Mouse (Mus musculus) kidney, postnatal 0 days (tissue): Measurements from ENCODE around the gene B4galt3. TPM values are rescaled to one million over a fixed set of nuclear protein-coding genes. Genes with fewer than 3 reads are reported as not detected.
"Not testable (repeated sequence)": the region's sequence is repeated elsewhere in the genome, so short reads cannot be mapped to it uniquely, and the experiment has no call there.

ENCODE experiments used
- ATAC-seq: fragments of 200-750 bp; cut with Nextera tagmentation; replicated peaks from 2 replicates; pipeline ENCODE4 v1.8.0; 2017; ENCODE audit warnings: low read depth, moderate number of reproducible peaks, moderate TSS enrichment, moderate library complexity; ENCODE audit not compliant: low FRiP score
- DNase-seq: peaks from one replicate; pipeline ENCODE4 v3.0.0-alpha.2; 2016; ENCODE audit warnings: low spot score
- H3K27ac ChIP-seq: fragments of 300-500 bp; sonication (generic); 2 replicates; pipeline ENCODE4 v1.5.1; 2014; ENCODE audit warnings: mild to moderate bottlenecking
- H3K27me3 ChIP-seq: fragments of 300-500 bp; sonication (generic); 2 replicates; pipeline ENCODE4 v1.6.1; 2014; ENCODE audit warnings: low read length, mixed read lengths; ENCODE audit not compliant: insufficient read depth
- H3K36me3 ChIP-seq: fragments of 300-500 bp; sonication (generic); 2 replicates; pipeline ENCODE4 v1.6.1; 2014; ENCODE audit warnings: low read length, mixed read lengths; ENCODE audit not compliant: insufficient read depth
- H3K4me1 ChIP-seq: fragments of 300-500 bp; sonication (generic); replicated peaks from 2 replicates; pipeline ENCODE4 v1.6.1; 2014; ENCODE audit warnings: antibody characterized with exemption, low read length, mixed read lengths; ENCODE audit not compliant: insufficient read depth
- H3K4me2 ChIP-seq: fragments of 300-500 bp; sonication (generic); 2 replicates; pipeline ENCODE4 v1.6.1; 2014; ENCODE audit warnings: mild to moderate bottlenecking, low read length, moderate library complexity, mixed read lengths
- H3K4me3 ChIP-seq: fragments of 300-500 bp; sonication (generic); replicated peaks from 2 replicates; pipeline ENCODE4 v1.5.1; 2014; ENCODE audit warnings: low read depth, low read length
- H3K9ac ChIP-seq: fragments of 300-500 bp; sonication (generic); 2 replicates; pipeline ENCODE4 v1.6.1; 2014; ENCODE audit warnings: low read depth, low read length
- H3K9me3 ChIP-seq: fragments of 300-500 bp; sonication (generic); replicated peaks from 2 replicates; pipeline ENCODE4 v1.6.1; 2016; ENCODE audit warnings: low read length, inconsistent platforms, mixed read lengths
- CTCF ChIP-seq: IDR thresholded peaks from 2 replicates; pipeline ENCODE4 v1.5.1; 2016; ENCODE audit warnings: antibody characterized with exemption, low read depth, mild to moderate bottlenecking, moderate library complexity
- WGBS: fragments of 180-500 bp; shearing (Covaris S2); extraction: QIAGEN DNeasy Blood & Tissue Kit; methylation state at CpG from one replicate; pipeline ENCODE4 v1.1.7; 2014; 5-methylcytosine and 5-hydroxymethylcytosine counted together
- polyA plus RNA-seq: library from polyadenylated mRNA; unstranded; fragments of >200 nt; fragmentation: Nextera tagmentation; extraction: Ambion mirVana; gene quantifications from 2 replicates; pipeline ENCODE4 v1.2.1, GENCODE M21; 2015

B4galt3 gene
- polyA plus RNA-seq, 1 experiment from 2014 or later = 63.9 TPM

DNA sequence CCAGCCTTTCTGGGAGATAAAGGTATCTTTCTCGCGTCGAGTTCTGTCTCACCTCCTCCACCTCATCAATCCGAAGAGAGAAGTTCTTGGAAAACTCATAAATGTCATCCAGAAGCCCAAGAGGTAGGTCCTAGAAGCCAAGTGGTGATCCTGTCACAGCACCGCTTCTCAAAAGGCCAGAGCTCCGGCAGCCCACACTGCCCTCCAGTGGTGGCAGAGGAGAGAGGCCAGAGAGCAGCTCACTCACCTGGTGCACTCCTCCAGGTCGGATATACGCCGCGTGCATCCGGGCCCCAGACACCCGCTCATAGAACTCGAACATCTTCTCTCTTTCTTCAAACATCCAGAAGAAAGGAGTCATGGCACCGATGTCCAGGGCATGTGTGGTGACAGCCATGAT is 31.7 kb upstream of the B4galt3 start:
- TF ChIP-seq CTCF = peak; percentile 84
- ATAC-seq = no peak
- WGBS = 67% methylated on average over 14 of the region's 14 CpGs

DNA sequence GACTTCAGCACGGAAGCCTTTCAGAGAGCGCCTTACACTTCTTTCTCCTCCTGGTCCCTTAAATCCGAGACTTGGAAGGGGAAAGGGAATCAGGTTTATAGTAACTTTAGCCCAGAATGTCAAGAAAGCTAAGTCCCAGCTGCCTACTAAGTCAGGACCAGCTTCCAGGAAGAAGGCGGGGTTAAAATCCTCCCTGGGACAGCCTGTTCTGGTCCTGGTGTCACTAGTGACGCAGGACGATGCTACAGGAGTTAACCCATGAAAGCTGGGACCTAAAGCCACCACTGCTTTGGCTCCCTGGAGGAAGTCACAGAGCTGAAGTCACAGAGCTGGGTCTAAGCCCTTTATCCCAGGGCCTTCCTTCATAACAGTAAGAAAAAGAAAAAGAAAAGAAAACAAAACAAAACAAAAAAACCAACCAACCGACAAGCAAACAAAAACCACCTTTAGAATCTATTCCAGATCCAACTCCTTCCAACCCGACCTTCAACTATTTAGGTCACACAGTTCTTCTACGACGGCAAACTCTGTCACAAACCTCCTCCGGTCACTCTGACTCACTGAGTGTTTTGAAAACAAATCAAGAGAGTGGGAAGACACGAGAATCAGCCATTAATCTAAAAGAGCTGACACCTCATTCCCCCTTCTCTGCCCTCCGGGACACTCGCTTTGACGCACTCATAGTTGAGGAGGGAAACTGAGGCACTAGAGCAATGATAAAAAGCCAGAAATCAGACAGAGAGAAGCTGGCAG is 30.0 kb upstream of the B4galt3 start:
- peak overlapping the region; percentile 71 for H3K27ac ChIP-seq
- ATAC-seq (0 out of 2 replicates have a peak, but pooled peaks have one; percentile 41), DNase-seq (peak; percentile 89)
- H3K9me3 ChIP-seq = no peaks in the 10 kb centered on the region
- H3K36me3 ChIP-seq = peaks cover 60% of the 10 kb centered on the region
- 42% methylated on average over 15 of the region's 15 CpGs for WGBS
- no peak overlapping the region for H3K4me3 ChIP-seq
- H3K4me1 ChIP-seq = 0 out of 2 replicates have a peak, but pooled peaks cover 3% of the 10 kb centered on the region
- no peak overlapping the region; the same call in 1 of the 2 replicates for H3K4me2 ChIP-seq
- TF ChIP-seq CTCF = no peak
- no peak overlapping the region for H3K9ac ChIP-seq
- no peaks in the 10 kb centered on the region for H3K27me3 ChIP-seq

More for the DNA sequence above, 31.7 kb upstream of the B4galt3 start:
- Histone ChIP-seq H3K4me3 (no peak overlapping the region), H3K4me2 (no peak overlapping the region), H3K27ac (no peak overlapping the region), H3K36me3 (peaks cover 75% of the 10 kb centered on the region), H3K9ac (no peak overlapping the region), H3K4me1 (0 out of 2 replicates have a peak, but pooled peaks cover 3% of the 10 kb centered on the region), H3K9me3 (no peaks in the 10 kb centered on the region), H3K27me3 (no peaks in the 10 kb centered on the region)
- DNase-seq = peak; percentile 54

DNA sequence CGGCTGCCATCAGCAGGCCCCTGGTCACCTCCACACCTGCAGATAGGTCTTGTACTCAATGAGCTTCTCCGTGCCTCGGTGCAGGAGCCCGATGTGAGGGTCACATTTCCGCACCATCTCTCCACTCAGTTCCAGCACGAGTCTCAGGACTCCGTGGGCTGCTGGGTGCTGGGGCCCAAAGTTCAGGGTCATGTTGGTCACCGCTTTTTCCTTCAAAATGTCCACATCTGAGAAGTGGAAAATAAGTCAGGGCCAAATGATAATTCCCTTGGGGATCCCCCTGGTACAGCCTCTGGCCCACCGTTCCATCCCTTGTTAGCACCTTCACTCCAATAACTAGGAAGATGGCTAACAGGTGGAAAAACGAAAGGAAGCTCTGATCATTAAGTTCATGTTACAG is 29.2 kb upstream of the B4galt3 start:
- H3K27ac ChIP-seq = peak overlapping the region; percentile 71
- H3K36me3 ChIP-seq = peaks cover 59% of the 10 kb centered on the region
- DNase-seq (no peak), ATAC-seq (no peak)
- 78% methylated on average over 10 of the region's 10 CpGs for WGBS
- H3K4me2 ChIP-seq = no peak overlapping the region
- H3K4me3 ChIP-seq = no peak overlapping the region
- no peak overlapping the region for H3K9ac ChIP-seq
- H3K27me3 ChIP-seq = no peaks in the 10 kb centered on the region
- peaks cover 7% of the 10 kb centered on the region for H3K4me1 ChIP-seq
- no peaks in the 10 kb centered on the region for H3K9me3 ChIP-seq
- TF ChIP-seq CTCF = no peak

DNA sequence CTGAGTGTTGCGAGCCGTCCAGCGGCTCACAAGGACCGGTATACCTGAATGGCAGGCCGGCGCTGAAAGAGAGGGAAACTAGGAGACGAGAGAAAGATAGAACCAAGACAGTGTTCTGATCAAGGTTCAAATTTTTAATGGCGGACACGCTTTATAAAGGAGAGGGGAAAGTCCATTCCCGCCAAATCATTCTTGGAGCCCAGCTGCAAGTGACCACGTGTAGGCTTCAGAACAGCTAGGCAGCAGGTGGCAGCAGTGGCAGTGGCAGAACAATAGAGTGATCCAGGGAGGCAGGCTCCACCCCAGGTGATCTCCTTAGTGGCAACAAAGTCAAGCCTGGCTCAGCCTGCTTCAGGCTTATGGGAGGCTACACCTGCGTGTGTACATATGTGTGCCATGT is 28.2 kb upstream of the B4galt3 start:
- not testable (repeated sequence) for H3K27ac ChIP-seq, ATAC-seq, H3K9me3 ChIP-seq, DNase-seq, H3K4me3 ChIP-seq, H3K4me2 ChIP-seq, H3K9ac ChIP-seq, H3K27me3 ChIP-seq
- peaks cover 52% of the 10 kb centered on the region for H3K36me3 ChIP-seq
- peak; percentile 33; the same call in 1 of the 2 replicates for TF ChIP-seq CTCF
- peaks cover 11% of the 10 kb centered on the region for H3K4me1 ChIP-seq
- WGBS = 85% methylated on average over 12 of the region's 12 CpGs

DNA sequence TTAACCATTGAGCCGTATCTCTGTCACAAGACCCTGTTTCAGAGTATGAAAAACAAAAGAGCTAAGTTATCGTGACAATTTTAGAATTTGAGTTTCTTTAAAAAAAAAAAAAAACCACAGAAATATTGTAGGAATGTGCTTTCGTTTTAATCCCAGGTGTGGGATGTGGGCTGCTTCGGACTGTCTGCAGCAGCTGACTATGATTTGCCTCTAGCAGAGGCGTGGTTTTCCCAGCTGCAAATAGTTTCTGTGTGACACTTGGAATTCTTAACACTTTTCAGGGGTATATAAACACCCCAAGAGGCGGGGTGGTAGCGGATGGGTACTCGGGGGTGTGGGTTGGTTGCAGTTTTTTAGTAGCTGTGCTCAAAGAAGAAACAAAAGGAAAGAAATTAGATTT is 24.8 kb upstream of the B4galt3 start:
- WGBS = 86% methylated on average over 8 of the region's 8 CpGs
- H3K4me2 ChIP-seq = no peak overlapping the region
- TF ChIP-seq CTCF = no peak

DNA sequence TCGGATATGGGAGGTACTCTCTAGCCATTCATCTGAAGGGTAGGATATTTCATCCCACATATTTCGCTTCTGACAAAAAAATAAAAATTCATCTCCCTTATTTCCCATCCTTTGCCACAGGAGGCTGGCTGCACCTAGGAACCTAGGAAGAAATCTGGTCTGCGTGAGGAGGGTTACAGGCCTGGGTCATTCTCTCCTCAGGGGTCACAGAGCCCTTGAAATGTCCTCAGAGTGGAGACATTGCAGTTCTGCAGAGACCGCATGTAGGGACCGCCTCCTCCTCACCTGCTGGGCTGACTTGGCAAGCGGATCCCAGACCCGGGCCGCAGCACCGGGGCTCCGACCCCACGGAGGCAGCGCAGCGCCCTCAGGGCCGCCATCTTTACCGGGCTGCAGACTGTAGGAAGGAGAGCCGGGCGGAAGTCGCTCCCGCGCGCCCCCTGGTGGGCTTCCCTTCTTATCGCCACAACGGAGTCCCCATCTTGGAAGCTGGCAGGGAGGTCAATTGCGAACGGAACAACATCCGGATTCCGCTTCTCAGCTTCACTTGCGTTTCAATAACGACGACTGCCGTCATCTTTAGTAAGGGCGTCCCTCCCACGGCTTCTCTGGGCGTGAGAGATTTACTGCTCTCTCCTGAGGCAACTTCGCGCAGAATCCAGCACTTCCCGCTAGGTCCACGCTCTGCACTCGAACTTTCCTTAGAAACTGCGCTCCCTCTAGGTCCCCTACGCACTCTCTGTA is 23.2 kb upstream of the B4galt3 start:
- peak; percentile 92 for ATAC-seq

More for the DNA sequence above, 24.8 kb upstream of the B4galt3 start:
- Histone ChIP-seq H3K9me3 (no peaks in the 10 kb centered on the region), H3K27ac (no peak overlapping the region), H3K9ac (no peak overlapping the region), H3K4me1 (peaks cover 22% of the 10 kb centered on the region), H3K36me3 (peaks cover 26% of the 10 kb centered on the region; the same call in 1 of the 2 replicates), H3K4me3 (no peak overlapping the region), H3K27me3 (no peaks in the 10 kb centered on the region)
- ATAC-seq (no peak), DNase-seq (no peak)

More for the DNA sequence above, 23.2 kb upstream of the B4galt3 start:
- Histone ChIP-seq H3K27me3 (no peaks in the 10 kb centered on the region), H3K27ac (peak overlapping the region; percentile 78), H3K9me3 (no peaks in the 10 kb centered on the region), H3K9ac (peak overlapping the region; percentile 93), H3K4me1 (peaks cover 29% of the 10 kb centered on the region), H3K4me2 (peak overlapping the region; percentile 75), H3K4me3 (peak overlapping the region; percentile 87), H3K36me3 (peaks cover 18% of the 10 kb centered on the region; the same call in 1 of the 2 replicates)
- TF ChIP-seq CTCF = peak; percentile 98
- WGBS = under 1% methylated on average over 41 of the region's 41 CpGs
- DNase-seq = peak; percentile 100
